Mouse (Mus musculus) urinary bladder, postnatal 0 days (tissue): ENCODE measurements around the gene Mcpt2. TPM values are rescaled to one million over a fixed set of nuclear protein-coding genes. Genes with fewer than 3 reads are reported as not detected.

ENCODE experiments used
- microRNA-seq: library from miRNA; unstranded; fragments of <30 nt; microRNA quantifications from one replicate; pipeline ENCODE4, GENCODE M21; 2016
- polyA plus RNA-seq: library from polyadenylated mRNA; unstranded; fragments of >200 nt; fragmentation: Nextera tagmentation; extraction: Ambion mirVana; gene quantifications from 2 replicates; pipeline ENCODE4 v1.2.1, GENCODE M21; 2015

The Mcpt2 gene
- polyA plus RNA-seq: 0.25 TPM in 1 of 2 replicates, not detected in the other

DNA sequence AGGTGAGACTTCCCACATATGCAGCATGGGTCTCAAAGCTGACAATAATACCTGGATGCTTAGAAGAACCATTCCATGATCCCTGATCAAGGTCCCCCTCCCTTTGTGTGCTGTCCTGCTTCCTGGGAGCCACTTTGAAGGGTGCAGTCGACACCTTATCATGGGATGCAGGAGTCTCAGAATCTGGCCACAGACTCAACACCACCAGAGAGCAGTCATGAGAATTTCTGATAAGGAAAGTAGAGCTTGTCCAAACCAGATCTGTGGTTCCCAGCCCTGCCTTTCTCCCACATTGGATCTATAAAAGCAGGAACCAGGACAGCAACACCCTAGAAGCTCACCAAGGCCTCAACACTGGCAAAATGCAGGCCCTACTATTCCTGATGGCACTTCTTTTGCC lies at the start of gene Mcpt2:
TSS of gene Mcpt2 (plus strand) at position 250 of the 400 bp plus-strand sequence.

DNA sequence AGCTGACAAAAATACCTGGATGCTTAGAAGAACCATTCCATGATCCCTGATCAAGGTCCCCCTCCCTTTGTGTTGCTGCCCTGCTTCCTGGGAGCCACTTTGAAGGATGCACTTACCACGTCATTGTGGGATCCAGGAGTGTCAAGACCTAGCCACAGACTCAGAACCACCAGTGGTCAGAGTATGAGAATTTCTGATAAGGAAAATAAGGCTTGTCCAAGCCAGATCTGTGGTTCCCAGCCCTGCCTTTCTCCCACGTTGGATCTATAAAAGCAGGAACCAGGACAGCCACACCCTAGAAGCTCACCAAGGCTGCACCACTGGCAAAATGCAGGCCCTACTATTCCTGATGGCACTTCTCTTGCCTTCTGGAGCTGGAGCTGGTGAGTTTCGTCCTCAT lies 24.2 kb upstream of the Mcpt2 start, which contains the start of gene Mcpt1:
TSS of gene Mcpt1 (plus strand) at position 301 of the 400 bp plus-strand sequence.

DNA sequence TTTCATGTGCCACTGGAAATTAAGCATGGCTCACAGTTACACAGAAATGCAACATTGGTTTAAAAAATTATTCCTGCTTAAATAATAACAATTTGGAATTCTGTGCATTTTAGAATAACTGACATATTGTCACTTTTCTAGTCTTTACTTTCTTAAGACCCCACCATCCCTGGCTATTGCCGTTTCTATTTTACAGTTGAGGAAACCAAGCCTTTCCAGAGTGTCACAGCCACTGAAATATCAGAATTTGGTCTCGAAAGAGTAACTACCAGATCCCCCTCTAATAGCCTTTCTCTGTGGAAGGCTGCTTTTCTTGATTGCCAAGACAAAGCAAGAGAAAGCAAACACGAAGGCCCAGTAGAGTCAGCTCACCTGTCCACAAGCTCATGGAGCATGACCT lies 11.4 kb upstream of the Mcpt2 start, which contains the start of gene Mcpt9:
TSS of gene Mcpt9 (minus strand) at position 101 of the 400 bp plus-strand sequence.

DNA sequence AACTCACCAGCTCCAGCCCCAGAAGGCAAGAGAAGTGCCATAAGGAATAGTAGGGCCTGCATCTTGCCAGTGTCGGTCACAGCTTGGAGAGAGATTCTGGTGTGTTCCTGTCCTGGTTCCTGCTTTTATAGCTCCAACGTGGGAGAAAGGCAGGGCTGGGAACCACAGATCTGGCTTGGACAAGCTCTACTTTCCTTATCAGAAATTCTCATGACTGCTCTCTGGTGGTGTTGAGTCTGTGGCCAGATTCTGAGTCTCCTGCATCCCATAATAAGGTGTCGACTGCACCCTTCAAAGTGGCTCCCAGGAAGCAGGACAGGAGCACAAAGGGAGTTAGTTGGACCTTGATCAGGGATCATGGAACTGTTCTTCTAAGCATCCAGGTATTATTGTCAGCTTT lies 20.4 kb downstream of the Mcpt2 start, which contains the start of gene Mcpt4:
TSS of gene Mcpt4 (minus strand) at position 101 of the 400 bp plus-strand sequence.

DNA sequence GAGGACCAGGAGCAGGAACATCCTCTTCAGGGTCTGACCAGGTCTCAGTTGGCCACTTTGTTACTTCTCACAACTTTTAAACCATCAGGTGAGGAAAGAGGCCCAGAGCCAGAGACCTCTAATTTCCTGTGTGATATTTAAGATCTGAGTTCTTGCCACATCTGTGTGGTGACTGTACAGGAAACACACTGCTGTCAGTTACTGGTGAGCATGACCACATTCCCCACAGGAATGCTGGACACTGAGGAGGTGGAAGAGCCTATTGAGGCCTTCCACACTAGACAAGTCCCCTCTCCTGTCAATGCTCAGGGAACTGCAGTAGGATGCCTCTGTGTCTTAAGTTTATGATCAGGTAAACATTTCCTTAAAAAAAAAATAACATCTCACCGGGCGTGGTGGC lies 43.3 kb downstream of the Mcpt2 start, which contains the start of gene Mcpt8:
TSS of gene Mcpt8 (minus strand) at position 107 of the 400 bp plus-strand sequence.

Small RNAs within 50 kb of the gene (microRNA-seq; reads per million reads assigned to microRNA genes)
- not detected for gene Mir6949

Other genes starting within 250 kb of the Mcpt2 start
- 22.3 and 22.5 TPM in 2 replicates for gene Nfatc4, start 218.9 kb upstream of the Mcpt2 start, polyA plus RNA-seq
- 6.4 and 7.6 TPM in 2 replicates for gene Nynrin, start 188.0 kb upstream of the Mcpt2 start, polyA plus RNA-seq
- gene Cbln3, start 157.6 kb upstream of the Mcpt2 start, polyA plus RNA-seq: 0.18 and 0.21 TPM in 2 replicates
- 8.4 and 9.2 TPM in 2 replicates for gene Khnyn, start 157.1 kb upstream of the Mcpt2 start, polyA plus RNA-seq
- gene Sdr39u1, start 141.7 kb upstream of the Mcpt2 start, polyA plus RNA-seq: 43.8 and 50.4 TPM in 2 replicates
- gene Cma1, start 97.4 kb upstream of the Mcpt2 start, polyA plus RNA-seq: 35.6 and 71.0 TPM in 2 replicates
- 0.19 and 0.20 TPM in 2 replicates for gene Cma2, start 91.1 kb upstream of the Mcpt2 start, polyA plus RNA-seq
- gene Mcpt1, start 24.1 kb upstream of the Mcpt2 start, polyA plus RNA-seq: not detected in 2 replicates
- not detected in 2 replicates for gene Mcpt9, start 11.5 kb upstream of the Mcpt2 start, polyA plus RNA-seq
- 1.1 and 2.1 TPM in 2 replicates for gene Mcpt4, start 20.3 kb downstream of the Mcpt2 start, polyA plus RNA-seq
- 0.16 TPM in 1 of 2 replicates, not detected in the other for gene Mcpt8, start 43.2 kb downstream of the Mcpt2 start, polyA plus RNA-seq
- gene Ctsg, start 60.5 kb downstream of the Mcpt2 start, polyA plus RNA-seq: 0.17 and 0.27 TPM in 2 replicates
- gene Gzme, start 78.6 kb downstream of the Mcpt2 start, polyA plus RNA-seq: not detected in 2 replicates
- not detected in 2 replicates for gene Gzmd, start 90.6 kb downstream of the Mcpt2 start, polyA plus RNA-seq
- not detected in 2 replicates for gene Gzmg, start 117.5 kb downstream of the Mcpt2 start, polyA plus RNA-seq
- not detected in 2 replicates for gene Gzmn, start 132.6 kb downstream of the Mcpt2 start, polyA plus RNA-seq
- gene Gzmf, start 169.4 kb downstream of the Mcpt2 start, polyA plus RNA-seq: not detected in 2 replicates
- gene Gzmc, start 192.6 kb downstream of the Mcpt2 start, polyA plus RNA-seq: not detected in 2 replicates
- 0.08 TPM in 1 of 2 replicates, not detected in the other for gene Gzmb, start 220.2 kb downstream of the Mcpt2 start, polyA plus RNA-seq